Mouse (Mus musculus) limb, embryonic 14.5 days (tissue): ENCODE measurements around the gene Vmo1. TPM values are rescaled to one million over a fixed set of nuclear protein-coding genes. Genes with fewer than 3 reads are reported as not detected.
A peak's percentile ranks its signal among the peaks of the same experiment; 100 is the strongest.

Experiments
- ATAC-seq: fragments of 200-750 bp; cut with Nextera tagmentation; 2 replicates; pipeline ENCODE4 v1.8.0; 2017; ENCODE audit warnings: low read depth, moderate number of reproducible peaks, moderate TSS enrichment; ENCODE audit not compliant: low FRiP score
- DNase-seq: peaks from one replicate; pipeline ENCODE4 v3.0.0-alpha.2; 2015; ENCODE audit warnings: low spot score
- H3K27ac ChIP-seq: fragments of 300-500 bp; sonication (generic); replicated peaks from 2 replicates; pipeline ENCODE4 v1.5.1; 2014; ENCODE audit warnings: low read depth, mild to moderate bottlenecking, low read length, moderate library complexity, mixed read lengths
- H3K27me3 ChIP-seq: fragments of 300-500 bp; sonication (generic); 2 replicates; pipeline ENCODE4 v1.6.1; 2014; ENCODE audit warnings: low read length, mixed read lengths; ENCODE audit not compliant: control insufficient read depth, insufficient read depth
- H3K36me3 ChIP-seq: fragments of 300-500 bp; sonication (generic); 2 replicates; pipeline ENCODE4 v1.6.1; 2014; ENCODE audit warnings: mild to moderate bottlenecking, low read length, moderate library complexity, mixed read lengths; ENCODE audit not compliant: control insufficient read depth, insufficient read depth
- H3K4me1 ChIP-seq: fragments of 300-500 bp; sonication (generic); 2 replicates; pipeline ENCODE4 v1.6.1; 2014; ENCODE audit warnings: antibody characterized with exemption, low read length, mixed read lengths; ENCODE audit not compliant: control insufficient read depth, insufficient read depth
- H3K4me2 ChIP-seq: fragments of 300-500 bp; sonication (generic); replicated peaks from 2 replicates; pipeline ENCODE4 v1.6.1; 2014; ENCODE audit warnings: low read depth, mild to moderate bottlenecking, low read length, moderate library complexity; ENCODE audit not compliant: severe bottlenecking
- H3K4me3 ChIP-seq: fragments of 300-500 bp; sonication (generic); replicated peaks from 2 replicates; pipeline ENCODE4 v1.5.1; 2014; ENCODE audit warnings: low read length
- H3K9ac ChIP-seq: fragments of 300-500 bp; sonication (generic); 2 replicates; pipeline ENCODE4 v1.6.1; 2014; ENCODE audit warnings: mild to moderate bottlenecking, low read depth, low read length, moderate library complexity; ENCODE audit not compliant: severe bottlenecking
- H3K9me3 ChIP-seq: fragments of 300-500 bp; sonication (generic); 2 replicates; pipeline ENCODE4 v1.6.1; 2016; ENCODE audit warnings: low read length; ENCODE audit not compliant: control insufficient read depth
- POLR2A ChIP-seq: fragments of 200-500 bp; IDR thresholded peaks from 2 replicates; pipeline ENCODE4 v1.8.0; 2012; ENCODE audit warnings: inconsistent platforms, mild to moderate bottlenecking, moderate library complexity, borderline replicate concordance; ENCODE audit not compliant: insufficient read depth, insufficient read length; ENCODE audit errors: extremely low read depth
- WGBS: fragments of 180-500 bp; shearing (Covaris S2); extraction: QIAGEN DNeasy Blood & Tissue Kit; methylation state at CpG from one replicate; pipeline ENCODE4 v1.1.7; 2014; 5-methylcytosine and 5-hydroxymethylcytosine counted together
- polyA plus RNA-seq, 2 experiments: library from polyadenylated mRNA; depleted of rRNA in 1 of 2; stranded (reverse) in 1 of 2; unstranded in 1 of 2; fragments of >200 nt; fragmentation: Nextera tagmentation in 1 of 2; extraction: Ambion mirVana in 1 of 2; gene quantifications; 2 replicates each; pipeline versions ENCODE4 v1.2.1 to v1.2.3; 2012 to 2014

Vmo1 gene
- polyA plus RNA-seq, 2 experiments: 0.14 to 0.30 TPM

GRCm38 (mm10) chr11:70518923-70519322 is 4.5 kb upstream of the Vmo1 start, which contains the start of gene Gltpd2:
TSS of gene Gltpd2 (plus strand) at chr11:70519196.
- no peak for ATAC-seq
- H3K36me3 ChIP-seq: no peaks in the 10 kb centered on the region
- peak within 1 kb of the TSS; percentile 59 for H3K9ac ChIP-seq
- DNase-seq: no peak
- H3K4me3 ChIP-seq: peak within 1 kb of the TSS; percentile 31
- H3K27ac ChIP-seq: no peak within 1 kb of the TSS
- 82% methylated on average over 10 of the region's 10 CpGs for WGBS
- no peaks in the 10 kb centered on the region for H3K9me3 ChIP-seq
- no peak for TF ChIP-seq POLR2A
- H3K4me2 ChIP-seq: peak within 1 kb of the TSS; percentile 48
- H3K4me1 ChIP-seq: 0 out of 2 replicates have a peak, but pooled peaks cover 4% of the 10 kb centered on the region
- no peaks in the 10 kb centered on the region for H3K27me3 ChIP-seq

GRCm38 (mm10) chr11:70518436-70518835 is 4.0 kb upstream of the Vmo1 start:
- no peaks in the 10 kb centered on the region for H3K27me3 ChIP-seq
- 0 out of 2 replicates have a peak, but pooled peaks cover 4% of the 10 kb centered on the region for H3K4me1 ChIP-seq
- DNase-seq: no peak

GRCm38 (mm10) chr11:70516352-70516751 is 1.9 kb upstream of the Vmo1 start:
- no peak for TF ChIP-seq POLR2A
- DNase-seq (no peak), ATAC-seq (no peak)
- Histone ChIP-seq H3K4me2 (no peak overlapping the region), H3K4me1 (0 out of 2 replicates have a peak, but pooled peaks cover 4% of the 10 kb centered on the region), H3K27me3 (no peaks in the 10 kb centered on the region), H3K27ac (no peak overlapping the region), H3K4me3 (no peak overlapping the region), H3K9ac (no peak overlapping the region), H3K9me3 (no peaks in the 10 kb centered on the region), H3K36me3 (no peaks in the 10 kb centered on the region)
- WGBS: 26% methylated on average over 2 of the region's 2 CpGs

More at GRCm38 (mm10) chr11:70518436-70518835, 4.0 kb upstream of the Vmo1 start:
- ATAC-seq: no peak
- Histone ChIP-seq H3K4me2 (no peak overlapping the region), H3K27ac (no peak overlapping the region), H3K9me3 (no peaks in the 10 kb centered on the region), H3K9ac (no peak overlapping the region), H3K4me3 (no peak overlapping the region), H3K36me3 (no peaks in the 10 kb centered on the region)
- WGBS: 55% methylated on average over 1 of the region's 1 CpGs
- no peak for TF ChIP-seq POLR2A

GRCm38 (mm10) chr11:70513520-70513919 is 896 bp downstream of the Vmo1 start:
- no peak overlapping the region for H3K4me3 ChIP-seq
- H3K4me2 ChIP-seq: no peak overlapping the region
- no peaks in the 10 kb centered on the region for H3K36me3 ChIP-seq
- TF ChIP-seq POLR2A: no peak
- H3K27ac ChIP-seq: no peak overlapping the region
- DNase-seq (no peak), ATAC-seq (no peak)
- H3K9ac ChIP-seq: no peak overlapping the region
- H3K27me3 ChIP-seq: no peaks in the 10 kb centered on the region
- H3K9me3 ChIP-seq: no peaks in the 10 kb centered on the region
- WGBS: 63% methylated on average over 11 of the region's 11 CpGs
- no peaks in the 10 kb centered on the region; the same call in 1 of the 2 replicates for H3K4me1 ChIP-seq

- no peak overlapping the region for H3K4me2 ChIP-seq
- no peaks in the 10 kb centered on the region for H3K27me3 ChIP-seq
- WGBS: 78% methylated on average over 7 of the region's 7 CpGs
- DNase-seq (no peak), ATAC-seq (no peak)
- no peak for TF ChIP-seq POLR2A
- H3K27ac ChIP-seq: no peak overlapping the region
- H3K9me3 ChIP-seq: no peaks in the 10 kb centered on the region
- H3K4me3 ChIP-seq: no peak overlapping the region
- H3K36me3 ChIP-seq: no peaks in the 10 kb centered on the region
- no peaks in the 10 kb centered on the region; the same call in 1 of the 2 replicates for H3K4me1 ChIP-seq
- no peak overlapping the region for H3K9ac ChIP-seq
Measured at GRCm38 (mm10) chr11:70512709-70513342, 1.6 kb downstream of the Vmo1 start.
